Mouse (Mus musculus): ENCODE measurements around the gene Rhov. TPM values are rescaled to one million over a fixed set of nuclear protein-coding genes. Genes with fewer than 3 reads are reported as not detected.

The Rhov gene
- total RNA-seq, 2 experiments from 2014 or later = not detected

DNA sequence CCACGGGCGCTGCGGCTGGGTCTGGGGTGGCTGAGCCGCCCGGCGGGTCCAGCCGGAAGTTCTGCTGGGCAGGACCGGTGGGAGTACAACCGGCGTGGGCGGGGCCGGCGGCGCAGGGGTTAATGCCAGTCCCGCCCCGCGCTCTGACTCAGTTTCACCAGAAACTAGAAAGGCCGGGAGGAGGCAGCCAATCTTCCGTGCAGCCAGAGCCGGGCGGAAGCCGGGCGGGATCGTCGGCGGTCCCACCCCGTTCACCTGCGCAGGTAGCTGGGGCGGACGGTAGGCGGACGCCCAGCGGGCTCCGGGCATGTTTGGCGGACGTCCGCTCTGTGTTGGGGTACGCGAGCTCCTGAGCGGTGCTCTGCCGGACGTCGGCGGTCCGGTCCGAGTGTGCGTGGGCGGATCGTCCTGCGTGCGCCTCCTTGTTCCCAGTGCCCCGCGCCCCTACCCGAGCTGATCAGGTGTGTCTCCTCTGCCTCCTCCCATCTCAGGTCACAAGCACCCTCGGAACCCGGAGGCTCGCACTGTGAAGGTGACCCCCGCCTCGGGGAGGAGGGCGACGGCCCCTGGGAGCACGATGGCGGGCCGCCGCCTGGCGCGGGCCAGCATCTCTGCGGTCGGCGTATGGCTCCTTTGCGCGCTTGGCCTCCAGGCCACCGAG, 33.7 kb downstream of the Rhov start, which contains the start of gene Spint1:
TSS of gene Spint1 (plus strand) at position 153 of the 661 bp plus-strand sequence.
- peak; percentile 21 for DNase-seq

DNA sequence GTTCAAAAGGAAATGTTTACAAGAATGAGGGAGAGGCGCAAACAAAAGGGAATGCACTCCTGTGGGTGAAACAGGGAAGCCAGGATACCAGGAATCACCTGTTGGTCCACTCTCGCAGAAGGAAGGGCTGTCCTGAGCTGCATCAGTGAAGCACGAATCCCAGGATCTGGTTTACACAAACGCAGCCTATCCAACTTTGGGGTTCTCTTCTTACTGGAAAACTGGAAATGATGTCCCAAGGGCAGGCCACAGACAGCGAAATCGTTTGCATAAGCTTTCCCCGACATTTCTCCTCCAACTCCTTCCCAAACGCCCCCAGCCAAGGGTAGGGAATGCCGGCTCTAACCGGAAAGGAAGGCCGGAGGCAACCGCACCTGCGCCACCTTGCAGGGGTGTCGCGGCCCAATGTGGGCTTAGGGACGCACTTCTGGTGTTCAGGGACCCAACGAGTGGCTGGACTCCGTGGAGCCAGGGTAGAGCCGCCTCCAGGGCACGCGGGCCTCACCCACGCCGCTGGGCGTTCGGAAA, 34.3 kb downstream of the Rhov start:
- DNase-seq = no peak

DNA sequence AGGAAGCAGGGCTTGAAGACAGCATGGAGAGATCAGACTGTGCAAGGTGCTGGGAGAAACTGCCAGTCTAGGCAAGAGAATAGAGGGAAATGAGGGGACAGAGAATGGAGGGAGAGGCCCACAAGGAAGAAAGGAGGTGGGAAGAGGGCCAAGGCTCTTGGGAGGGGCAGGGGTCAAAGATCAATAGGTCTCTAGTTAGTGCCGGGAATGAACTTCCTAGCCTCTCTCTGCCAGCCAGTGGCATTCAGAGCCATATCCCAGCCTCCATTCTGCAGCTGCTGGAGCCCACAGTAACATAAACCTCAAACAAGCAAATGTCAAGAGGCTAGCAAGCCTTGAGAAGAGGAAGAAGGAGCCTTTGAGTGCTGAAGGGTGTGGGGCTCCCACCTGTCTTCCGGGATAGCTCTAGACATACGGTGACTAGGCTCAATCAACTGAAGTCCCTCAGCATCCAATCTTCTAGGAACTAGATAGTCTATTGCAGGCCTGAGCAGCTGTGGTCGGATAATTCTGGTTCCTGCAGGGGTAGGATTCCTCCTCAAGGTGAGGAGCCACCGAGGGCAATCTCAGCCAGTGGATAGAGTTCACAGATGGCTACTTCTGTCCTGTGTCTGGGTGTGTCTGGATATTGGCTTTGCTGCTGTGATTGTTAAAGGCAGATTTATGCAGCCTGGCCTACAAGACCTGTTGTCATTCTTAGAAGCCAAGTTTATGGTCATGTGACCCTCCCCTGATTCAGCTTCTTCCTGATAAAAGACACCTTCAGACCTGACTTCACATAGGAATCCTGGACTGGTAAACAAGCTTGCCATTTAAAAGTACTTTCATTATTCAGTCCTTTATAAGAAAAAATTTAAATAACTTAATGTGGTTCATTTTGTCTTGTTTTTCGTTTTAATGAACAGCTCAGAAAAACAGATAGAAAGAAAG, 41.0 kb downstream of the Rhov start, which contains the start of gene Ppp1r14d:
TSS of gene Ppp1r14d (minus strand) at position 132 of the 930 bp plus-strand sequence.
- no peak for DNase-seq

Other genes with a start within 250 kb of the Rhov start
- 1 to 10 TPM; 7.4 to 8.2 TPM for gene Ccdc32, start 241.9 kb downstream of the Rhov start, total RNA-seq (2021)
- 1 to 10 TPM; 3.8 to 4.3 TPM for gene Rpusd2, start 236.5 kb downstream of the Rhov start, total RNA-seq (2021)
- gene Knl1, start 224.2 kb downstream of the Rhov start, total RNA-seq (2021) = 1 to 10 TPM; 4.9 to 7.7 TPM
- 1 to 10 TPM; 3.7 to 4.0 TPM for gene Rad51, start 158.5 kb downstream of the Rhov start, total RNA-seq (2021)
- gene Rmdn3, start 114.2 kb downstream of the Rhov start, total RNA-seq (2021) = 1 to 10 TPM; 6.8 to 8.9 TPM
- gene Gchfr, start 103.5 kb downstream of the Rhov start, total RNA-seq (2021) = under 1 TPM in 1 of 2 experiments, not detected in 1; 0.72 TPM
- under 1 TPM in 1 of 2 experiments, not detected in 1; 0.16 TPM for gene Gm14137, start 96.8 kb downstream of the Rhov start, total RNA-seq (2021)
- gene Zfyve19, start 62.7 kb downstream of the Rhov start, total RNA-seq (2021) = 10 to 100 TPM; 13.6 to 21.8 TPM
- 10 to 100 TPM; 11.8 to 11.9 TPM for gene Dnajc17, start 62.5 kb downstream of the Rhov start, total RNA-seq (2021)
- not detected for gene Ppp1r14d, start 41.4 kb downstream of the Rhov start, total RNA-seq (2021)
- under 1 TPM; 0.18 to 0.49 TPM for gene Spint1, start 33.9 kb downstream of the Rhov start, total RNA-seq (2021)
- 1 to 10 TPM; 9.7 to 9.9 TPM for gene Vps18, start 17.5 kb upstream of the Rhov start, total RNA-seq (2021)
- 10 to 100 TPM; 12.6 to 12.9 TPM for gene Dll4, start 54.5 kb upstream of the Rhov start, total RNA-seq (2021)
- gene Chac1, start 80.0 kb upstream of the Rhov start, total RNA-seq (2021) = 10 to 100 TPM in 1 of 2 experiments, 1 to 10 TPM in 1; 7.0 to 18.8 TPM
- gene Ino80, start 206.4 kb upstream of the Rhov start, total RNA-seq (2021) = 10 to 100 TPM; 12.6 to 16.5 TPM